Mouse (Mus musculus) central nervous system, embryonic 14 days (tissue): ENCODE results near the gene Tcte2. TPM values are rescaled to one million over a fixed set of nuclear protein-coding genes. Genes with fewer than 3 reads are reported as not detected.

Experiments used
- polyA plus RNA-seq: library from polyadenylated mRNA; depleted of rRNA; stranded (reverse); fragments of >200 nt; gene quantifications from 2 replicates; pipeline ENCODE4 v1.2.3, GENCODE M21; 2012; rRNA removed

Tcte2 gene
- 14.1 and 20.7 TPM in 2 replicates for polyA plus RNA-seq

GRCm38 (mm10) chr17:13761179-13761913, at the start of gene Tcte2:
Tcte2 (minus strand) TSS chr17:13761825.

GRCm38 (mm10) chr17:13759853-13760627, 1.6 kb downstream of the Tcte2 start, which contains the start of gene Afdn:
Afdn (plus strand) TSS chr17:13760539.

Other genes starting within 250 kb of the Tcte2 start
- gene Afdn, start 1.3 kb downstream of the Tcte2 start, polyA plus RNA-seq, result 117 and 135 TPM in 2 replicates
- not detected in 2 replicates for gene Gm7168, start 186.5 kb upstream of the Tcte2 start, polyA plus RNA-seq
- not detected in 2 replicates for gene Gm7356, start 241.9 kb upstream of the Tcte2 start, polyA plus RNA-seq